Mouse (Mus musculus): ENCODE results near the gene Oxa1l. TPM values are rescaled to one million over a fixed set of nuclear protein-coding genes. Genes with fewer than 3 reads are reported as not detected.

Gene Oxa1l
- total RNA-seq, 2 experiments from 2014 or later: 51.1 to 70.3 TPM

GRCm38 (mm10) chr14:54398921-54399382, 38.3 kb downstream of the Oxa1l start:
- no peak for ATAC-seq (replicated peaks; ENCODE audit: low FRiP score, low TSS enrichment, poor library complexity, severe bottlenecking)

- ATAC-seq (replicated peaks; ENCODE audit: low FRiP score, low TSS enrichment, poor library complexity, severe bottlenecking): no peak
Measured at GRCm38 (mm10) chr14:54401723-54402122, 41.1 kb downstream of the Oxa1l start.

DNA sequence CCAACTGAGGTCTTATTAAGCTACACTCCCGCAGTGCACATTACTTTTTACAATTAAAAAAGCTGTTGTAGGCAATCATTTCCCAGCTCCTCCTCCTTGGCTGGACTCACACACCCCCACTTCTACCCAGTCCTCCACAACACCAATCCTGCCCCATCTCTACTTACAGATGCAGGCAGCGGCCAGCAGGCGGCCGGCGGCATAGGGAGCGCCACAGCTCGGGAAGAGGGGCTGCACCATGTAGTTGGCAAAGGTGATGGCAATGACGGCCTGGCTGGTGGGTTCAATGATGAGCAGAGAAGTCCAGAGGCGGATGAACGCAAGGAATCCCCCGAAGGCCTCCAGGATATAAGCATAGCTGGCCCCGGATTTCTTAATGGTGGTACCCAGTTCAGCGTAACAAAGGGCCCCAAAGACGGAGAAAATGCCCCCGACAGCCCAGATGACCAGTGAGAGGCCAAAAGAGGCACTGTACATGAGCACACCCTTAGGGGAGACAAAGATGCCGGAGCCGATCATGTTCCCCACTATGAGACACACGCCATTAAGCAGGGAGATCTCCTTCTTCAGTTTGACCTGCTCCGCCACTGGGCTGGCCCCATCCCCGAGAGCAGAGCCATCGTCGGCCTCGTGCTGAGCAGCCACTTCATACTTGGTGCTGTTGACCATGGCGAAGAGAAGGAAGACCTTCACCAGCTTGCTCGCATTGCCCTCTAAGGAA, 47.9 kb downstream of the Oxa1l start:
- no peak for ATAC-seq (replicated peaks; ENCODE audit: low FRiP score, low TSS enrichment, poor library complexity, severe bottlenecking)

DNA sequence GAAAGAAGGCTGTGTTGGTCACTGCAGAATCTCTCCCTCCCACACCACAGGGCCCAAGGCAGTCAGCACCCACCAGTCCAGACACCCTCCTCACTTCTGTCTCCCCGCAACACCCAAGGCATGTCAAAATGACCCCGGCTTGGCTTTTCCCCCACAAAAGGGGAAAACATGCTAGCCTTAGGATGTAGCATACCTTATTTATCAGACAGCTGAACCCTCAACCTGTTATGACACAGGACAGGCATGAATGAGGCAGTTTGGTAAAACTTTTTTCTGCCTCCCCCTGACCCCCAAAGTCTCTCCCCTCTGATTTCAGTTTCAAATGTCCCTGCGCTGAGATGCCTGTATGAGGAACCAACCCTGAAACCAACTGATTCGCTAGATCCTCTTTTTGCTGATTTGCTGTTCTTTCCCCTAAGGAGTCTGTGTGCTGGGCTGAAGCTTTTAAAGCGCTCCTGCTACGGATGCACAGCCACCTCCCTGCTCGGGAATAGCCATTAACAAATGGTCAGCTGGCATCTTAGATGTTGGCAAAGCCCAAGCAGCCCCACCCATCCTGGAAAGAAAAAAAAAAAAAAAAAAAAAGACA, 48.5 kb downstream of the Oxa1l start:
- ATAC-seq (replicated peaks; ENCODE audit: low FRiP score, low TSS enrichment, poor library complexity, severe bottlenecking): no peak

GRCm38 (mm10) chr14:54409980-54410810, 49.6 kb downstream of the Oxa1l start:
- peak; percentile 43 for ATAC-seq (replicated peaks; ENCODE audit: low FRiP score, low TSS enrichment, poor library complexity, severe bottlenecking)

DNA sequence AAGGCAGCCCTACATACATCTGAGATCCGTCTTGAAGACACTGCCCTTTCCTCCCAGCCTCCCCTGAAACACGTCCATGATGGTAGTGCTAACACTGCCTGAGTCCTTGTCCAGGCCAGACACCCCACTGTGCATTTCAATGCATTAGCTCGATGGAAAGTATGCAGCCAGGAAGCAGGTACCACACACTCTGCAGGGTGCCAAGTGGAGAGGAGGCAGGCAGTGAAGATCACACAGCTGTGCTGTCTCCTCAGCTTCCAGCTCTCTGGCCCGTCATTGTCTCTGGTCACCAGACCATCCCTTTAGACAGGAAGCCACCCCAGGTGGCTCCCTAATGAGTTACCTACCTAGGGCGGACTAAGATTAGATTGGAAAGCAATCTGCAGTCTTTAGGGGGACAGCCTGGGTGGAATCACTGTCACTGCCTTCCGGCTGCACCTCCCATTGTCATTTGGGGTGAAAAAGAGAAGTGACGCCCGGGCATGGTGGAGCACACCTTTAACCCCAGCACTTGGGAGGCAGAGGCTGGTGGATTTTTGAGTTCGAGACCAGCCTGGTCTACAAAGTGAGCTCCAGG, 51.5 kb downstream of the Oxa1l start:
- no peak for ATAC-seq (replicated peaks; ENCODE audit: low FRiP score, low TSS enrichment, poor library complexity, severe bottlenecking)

DNA sequence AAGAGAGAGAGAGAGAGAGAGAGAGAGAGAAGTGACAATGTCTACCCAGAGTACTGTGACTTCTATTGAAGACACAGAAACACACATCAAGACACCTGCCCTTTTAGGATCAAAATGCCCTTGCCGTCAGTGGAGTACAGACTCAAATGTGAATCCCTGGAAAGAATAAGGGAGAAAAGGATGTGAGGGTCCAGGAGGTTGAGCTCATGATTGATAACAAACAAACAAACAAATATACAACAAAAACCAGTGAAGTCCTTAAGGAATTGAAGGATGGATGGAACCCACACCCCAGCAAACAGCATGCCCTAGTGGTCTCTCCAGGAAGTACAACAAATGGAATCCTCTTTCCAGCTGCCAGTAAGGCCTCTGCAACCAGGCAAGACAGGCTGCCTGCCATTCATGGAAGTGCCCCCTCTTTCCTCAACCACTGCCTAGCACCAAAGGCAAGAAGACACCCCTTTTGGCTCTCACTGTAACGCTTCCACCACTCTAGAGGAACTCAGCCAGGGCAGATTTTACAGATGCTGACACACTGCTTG, 52.1 kb downstream of the Oxa1l start:
- no peak for ATAC-seq (replicated peaks; ENCODE audit: low FRiP score, low TSS enrichment, poor library complexity, severe bottlenecking)

DNA sequence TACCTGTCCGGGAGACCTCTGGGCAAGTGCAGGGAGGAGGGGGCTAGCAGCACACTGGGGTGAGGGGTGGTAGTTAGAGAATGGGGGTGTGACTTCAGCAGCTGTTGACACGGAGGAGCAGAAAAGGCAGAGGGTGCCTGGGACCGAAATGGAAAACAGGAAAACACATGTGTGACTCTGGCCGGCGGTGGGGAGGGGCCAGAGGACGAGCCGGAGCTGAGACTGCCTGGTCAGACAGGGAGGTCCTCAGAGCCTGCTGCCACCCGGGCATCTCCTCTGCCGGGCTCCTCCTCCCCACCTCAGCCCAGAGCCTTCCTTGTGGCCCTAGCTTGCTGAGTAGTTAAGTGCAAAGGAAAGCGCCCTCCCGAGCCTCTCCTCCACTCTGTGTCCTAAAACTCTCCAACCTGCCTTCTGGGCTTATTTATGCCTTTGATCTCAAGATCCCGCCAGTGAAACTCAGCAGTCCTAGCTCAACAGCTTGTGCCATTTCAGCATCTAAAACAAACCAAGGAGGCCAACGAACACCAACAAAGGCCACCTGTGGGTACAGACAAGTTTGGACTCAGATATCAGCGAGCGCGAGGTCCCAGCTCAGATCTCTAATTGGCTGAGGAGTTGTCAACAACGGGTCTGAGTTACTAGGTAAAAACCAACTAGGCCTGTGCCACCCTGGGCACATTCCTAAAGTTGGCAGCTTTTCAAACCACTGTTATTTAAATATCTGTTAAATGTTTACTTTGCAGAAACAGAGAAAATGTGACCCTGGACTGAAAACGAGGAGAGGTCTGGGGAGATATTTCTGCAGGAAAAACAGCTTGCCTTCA, 53.5 kb downstream of the Oxa1l start:
- ATAC-seq (replicated peaks; ENCODE audit: low FRiP score, low TSS enrichment, poor library complexity, severe bottlenecking): peak; percentile 78

- ATAC-seq (replicated peaks; ENCODE audit: low FRiP score, low TSS enrichment, poor library complexity, severe bottlenecking): no peak
Measured at GRCm38 (mm10) chr14:54415241-54416020, 54.8 kb downstream of the Oxa1l start.

- ATAC-seq (replicated peaks; ENCODE audit: low FRiP score, low TSS enrichment, poor library complexity, severe bottlenecking): no peak
Measured at GRCm38 (mm10) chr14:54416229-54416775, 55.7 kb downstream of the Oxa1l start.

GRCm38 (mm10) chr14:54416830-54417229, 56.2 kb downstream of the Oxa1l start:
- ATAC-seq (replicated peaks; ENCODE audit: low FRiP score, low TSS enrichment, poor library complexity, severe bottlenecking): no peak

DNA sequence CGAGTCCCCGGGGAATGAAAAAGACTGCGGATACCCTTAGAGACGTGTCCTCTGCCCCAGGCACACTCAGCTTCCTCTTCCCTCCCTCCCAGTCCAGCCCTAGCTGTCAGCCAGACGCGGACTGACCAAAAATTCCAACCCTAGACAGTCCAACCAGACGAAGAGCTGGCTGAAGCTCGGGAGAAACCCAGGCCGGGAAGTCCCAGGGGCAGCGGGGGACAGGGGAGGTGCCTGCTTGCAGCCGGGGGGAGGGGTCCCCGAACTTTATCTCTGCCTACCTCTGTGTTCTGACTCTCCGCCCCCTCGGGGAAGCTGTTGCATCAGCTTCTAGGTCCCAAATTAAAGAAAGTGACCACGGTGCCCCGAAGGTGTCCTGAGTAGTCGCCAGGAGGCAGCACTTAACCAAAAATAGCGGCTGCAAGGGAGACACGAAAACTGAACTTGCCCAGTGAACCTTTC, 57.0 kb downstream of the Oxa1l start, which contains the start of gene Slc7a7:
Gene Slc7a7 (minus strand): TSS at position 158 of the 459 bp plus-strand sequence.
- ATAC-seq (replicated peaks; ENCODE audit: low FRiP score, low TSS enrichment, poor library complexity, severe bottlenecking): peak; percentile 40

Other genes with a start within 250 kb of the Oxa1l start
- gene Dad1, start 106.7 kb upstream of the Oxa1l start, total RNA-seq (2014; fragmentation: Nextera tagmentation): 184 and 235 TPM in 2 replicates
- gene Dad1, start 106.7 kb upstream of the Oxa1l start, total RNA-seq (2017): 106 and 168 TPM in 2 replicates
- gene Abhd4, start 106.6 kb upstream of the Oxa1l start, total RNA-seq (2014; fragmentation: Nextera tagmentation): 25.5 and 28.5 TPM in 2 replicates
- 16.9 and 18.6 TPM in 2 replicates for gene Abhd4, start 106.6 kb upstream of the Oxa1l start, total RNA-seq (2017)
- gene Olfr49, start 75.9 kb upstream of the Oxa1l start, total RNA-seq (2014; fragmentation: Nextera tagmentation): not detected in 2 replicates
- gene Olfr49, start 75.9 kb upstream of the Oxa1l start, total RNA-seq (2017): not detected in 2 replicates
- gene Slc7a7, start 56.9 kb downstream of the Oxa1l start, total RNA-seq (2014; fragmentation: Nextera tagmentation): 8.8 and 12.9 TPM in 2 replicates
- 8.2 and 10.6 TPM in 2 replicates for gene Slc7a7, start 56.9 kb downstream of the Oxa1l start, total RNA-seq (2017)
- 504 and 507 TPM in 2 replicates for gene Mrpl52, start 66.1 kb downstream of the Oxa1l start, total RNA-seq (2014; fragmentation: Nextera tagmentation)
- 266 and 434 TPM in 2 replicates for gene Mrpl52, start 66.1 kb downstream of the Oxa1l start, total RNA-seq (2017)
- gene Mmp14, start 70.8 kb downstream of the Oxa1l start, total RNA-seq (2014; fragmentation: Nextera tagmentation): 39.2 and 44.9 TPM in 2 replicates
- gene Mmp14, start 70.8 kb downstream of the Oxa1l start, total RNA-seq (2017): 23.4 and 37.2 TPM in 2 replicates
- gene Lrp10, start 103.3 kb downstream of the Oxa1l start, total RNA-seq (2014; fragmentation: Nextera tagmentation): 38.4 and 38.6 TPM in 2 replicates
- 13.0 and 19.9 TPM in 2 replicates for gene Lrp10, start 103.3 kb downstream of the Oxa1l start, total RNA-seq (2017)
- gene Rem2, start 115.3 kb downstream of the Oxa1l start, total RNA-seq (2014; fragmentation: Nextera tagmentation): 0.50 and 3.5 TPM in 2 replicates
- gene Rem2, start 115.3 kb downstream of the Oxa1l start, total RNA-seq (2017): 0.80 and 2.0 TPM in 2 replicates
- gene Prmt5, start 156.7 kb downstream of the Oxa1l start, total RNA-seq (2014; fragmentation: Nextera tagmentation): 73.8 and 87.5 TPM in 2 replicates
- gene Prmt5, start 156.7 kb downstream of the Oxa1l start, total RNA-seq (2017): 71.5 and 77.3 TPM in 2 replicates
- 94.2 and 97.3 TPM in 2 replicates for gene Haus4, start 193.8 kb downstream of the Oxa1l start, total RNA-seq (2014; fragmentation: Nextera tagmentation)
- gene Haus4, start 193.8 kb downstream of the Oxa1l start, total RNA-seq (2017): 60.5 and 68.2 TPM in 2 replicates
- not detected in 2 replicates for gene Ajuba, start 216.7 kb downstream of the Oxa1l start, total RNA-seq (2014; fragmentation: Nextera tagmentation)
- gene Ajuba, start 216.7 kb downstream of the Oxa1l start, total RNA-seq (2017): 0.19 and 0.80 TPM in 2 replicates
- gene 4931414P19Rik, start 245.2 kb downstream of the Oxa1l start, total RNA-seq (2014; fragmentation: Nextera tagmentation): 6.2 and 12.7 TPM in 2 replicates
- gene 4931414P19Rik, start 245.2 kb downstream of the Oxa1l start, total RNA-seq (2017): 2.9 and 7.3 TPM in 2 replicates